Mouse (Mus musculus) brain, embryonic 14.5 days (tissue): ENCODE measurements at regions not wholly inside any gene's neighbourhood (a gene's known extent, or its start where the extent isn't known, plus 50 kb on each side); places are given as distances from the start of the nearest gene placed in this dataset.

Experiments used
- DNase-seq: peaks from one replicate; pipeline ENCODE4 v3.0.0-alpha.2; 2011; ENCODE audit warnings: low read depth
- CTCF ChIP-seq: fragments of 200-500 bp; IDR thresholded peaks from 2 replicates; pipeline ENCODE4 v1.5.1; 2012; ENCODE audit warnings: inconsistent platforms, mild to moderate bottlenecking, moderate library complexity, borderline replicate concordance; ENCODE audit not compliant: insufficient read depth, insufficient read length; ENCODE audit errors: extremely low read depth
- POLR2A ChIP-seq: fragments of 200-500 bp; IDR thresholded peaks from 2 replicates; pipeline ENCODE4 v1.6.1; 2012; ENCODE audit warnings: mild to moderate bottlenecking, inconsistent platforms, borderline replicate concordance; ENCODE audit not compliant: poor library complexity, insufficient read depth, insufficient read length, severe bottlenecking; ENCODE audit errors: extremely low read depth

- no peak for DNase-seq
- TF ChIP-seq CTCF (no peak), POLR2A (no peak)
Measured at GRCm38 (mm10) chr4:67677589-67677988, 850.2 kb downstream of the Tlr4 start.

GRCm38 (mm10) chr4:67698438-67698837, 871.1 kb downstream of the Tlr4 start:
- TF ChIP-seq POLR2A (no peak), CTCF (no peak)
- DNase-seq, result no peak
